Mouse (Mus musculus): Measurements from ENCODE around the gene Pank3.

Pank3 gene

GRCm38 (mm10) chr11:35769188-35769745 lies at the start of gene Pank3:
Pank3 (plus strand) TSS chr11:35769484.
- peak; percentile 93 for DNase-seq (ENCODE audit: low read depth)

GRCm38 (mm10) chr11:35723876-35724275 lies 45.4 kb upstream of the Pank3 start:
- DNase-seq (ENCODE audit: low read depth): no peak

- DNase-seq (ENCODE audit: low read depth): no peak
These were observed 42.9 kb upstream of the Pank3 start for GRCm38 (mm10) chr11:35726341-35726846.

GRCm38 (mm10) chr11:35728200-35728599 lies 41.1 kb upstream of the Pank3 start:
- no peak for DNase-seq (ENCODE audit: low read depth)

GRCm38 (mm10) chr11:35729186-35729585 lies 40.1 kb upstream of the Pank3 start:
- no peak for DNase-seq (ENCODE audit: low read depth)

GRCm38 (mm10) chr11:35732366-35732765 lies 36.9 kb upstream of the Pank3 start:
- DNase-seq (ENCODE audit: low read depth): no peak

- no peak for DNase-seq (ENCODE audit: low read depth)
These were observed 32.5 kb upstream of the Pank3 start for GRCm38 (mm10) chr11:35736817-35737216.

- no peak for DNase-seq (ENCODE audit: low read depth)
These were observed 32.0 kb upstream of the Pank3 start for GRCm38 (mm10) chr11:35737262-35737661.

GRCm38 (mm10) chr11:35738102-35738501 lies 31.2 kb upstream of the Pank3 start:
- no peak for DNase-seq (ENCODE audit: low read depth)

- DNase-seq (ENCODE audit: low read depth): no peak
These were observed 25.7 kb upstream of the Pank3 start for GRCm38 (mm10) chr11:35743586-35743985.

- no peak for DNase-seq (ENCODE audit: low read depth)
These were observed 24.7 kb upstream of the Pank3 start for GRCm38 (mm10) chr11:35744571-35744970.

- no peak for DNase-seq (ENCODE audit: low read depth)
These were observed 18.7 kb upstream of the Pank3 start for GRCm38 (mm10) chr11:35750578-35750977.

- no peak for DNase-seq (ENCODE audit: low read depth)
These were observed 14.3 kb upstream of the Pank3 start for GRCm38 (mm10) chr11:35754906-35755418.

GRCm38 (mm10) chr11:35755546-35755945 lies 13.7 kb upstream of the Pank3 start:
- DNase-seq (ENCODE audit: low read depth): no peak

- DNase-seq (ENCODE audit: low read depth): no peak
These were observed 12.6 kb upstream of the Pank3 start for GRCm38 (mm10) chr11:35756411-35757303.

- no peak for DNase-seq (ENCODE audit: low read depth)
These were observed 9.2 kb upstream of the Pank3 start for GRCm38 (mm10) chr11:35760001-35760626.

- DNase-seq (ENCODE audit: low read depth): no peak
These were observed 8.7 kb upstream of the Pank3 start for GRCm38 (mm10) chr11:35760627-35761003.

GRCm38 (mm10) chr11:35766845-35767244 lies 2.4 kb upstream of the Pank3 start:
- DNase-seq (ENCODE audit: low read depth): no peak

- DNase-seq (ENCODE audit: low read depth): peak; percentile 22
These were observed 608 bp downstream of the Pank3 start for GRCm38 (mm10) chr11:35769746-35770437.

- no peak for DNase-seq (ENCODE audit: low read depth)
These were observed 1.6 kb downstream of the Pank3 start for GRCm38 (mm10) chr11:35770741-35771504.

GRCm38 (mm10) chr11:35775606-35776005 lies 6.3 kb downstream of the Pank3 start:
- no peak for DNase-seq (ENCODE audit: low read depth)

All from c-Kit-positive CD71-negative TER-119-negative erythroid progenitor cells, embryonic 14.5 days (primary cell).